Mouse (Mus musculus) small intestine, adult 2 months (tissue): ENCODE measurements around the gene Slc16a4.

Experiments
- CTCF ChIP-seq: fragments of 200-500 bp; IDR thresholded peaks from 2 replicates; pipeline ENCODE4 v1.5.1; 2012; ENCODE audit warnings: low read depth, mild to moderate bottlenecking, control low read depth, inconsistent platforms, low read length, moderate library complexity, mixed read lengths; ENCODE audit not compliant: insufficient replicate concordance, insufficient read length; ENCODE audit errors: extremely low read depth
- POLR2A ChIP-seq: fragments of 200-500 bp; IDR thresholded peaks from 2 replicates; pipeline ENCODE4 v1.6.1; 2012; ENCODE audit warnings: low read depth, mild to moderate bottlenecking, control low read depth, inconsistent platforms, low read length, moderate library complexity

DNA sequence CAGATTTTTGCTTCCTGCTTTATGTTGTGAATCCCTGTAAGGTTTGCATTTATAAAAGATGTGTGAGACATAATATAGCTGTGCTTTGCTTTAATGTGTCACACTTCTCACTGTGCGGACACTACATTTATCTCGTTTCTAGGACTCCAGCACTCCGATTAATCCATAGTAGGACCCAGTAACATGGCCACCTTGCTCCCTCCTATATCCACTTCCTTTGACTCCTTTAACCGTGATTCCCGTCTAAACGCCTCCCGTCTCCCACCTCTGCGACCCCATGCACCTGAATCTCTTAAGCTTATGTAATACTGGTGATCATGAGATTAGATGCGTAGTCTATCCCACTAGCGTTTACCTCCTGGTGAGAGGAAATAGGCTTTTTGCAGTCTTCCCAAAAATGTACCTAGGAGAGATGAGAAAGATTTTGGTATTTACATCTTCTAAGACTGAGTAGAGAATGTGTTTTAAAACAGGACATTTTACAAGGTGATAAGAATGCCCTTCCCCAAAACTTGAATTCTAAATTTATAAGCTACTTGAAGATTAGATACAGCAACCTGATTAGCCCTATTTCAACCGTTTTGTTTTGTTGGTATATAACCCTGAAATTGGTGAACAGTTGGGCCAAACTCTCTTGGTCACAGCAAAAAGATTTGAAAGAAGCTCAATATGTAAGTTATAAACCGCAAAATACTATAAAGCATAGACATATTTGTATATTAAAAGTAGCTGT is 43.3 kb downstream of the Slc16a4 start:
- TF ChIP-seq CTCF (no peak), POLR2A (no peak)
